In the genomic region with DNA sequence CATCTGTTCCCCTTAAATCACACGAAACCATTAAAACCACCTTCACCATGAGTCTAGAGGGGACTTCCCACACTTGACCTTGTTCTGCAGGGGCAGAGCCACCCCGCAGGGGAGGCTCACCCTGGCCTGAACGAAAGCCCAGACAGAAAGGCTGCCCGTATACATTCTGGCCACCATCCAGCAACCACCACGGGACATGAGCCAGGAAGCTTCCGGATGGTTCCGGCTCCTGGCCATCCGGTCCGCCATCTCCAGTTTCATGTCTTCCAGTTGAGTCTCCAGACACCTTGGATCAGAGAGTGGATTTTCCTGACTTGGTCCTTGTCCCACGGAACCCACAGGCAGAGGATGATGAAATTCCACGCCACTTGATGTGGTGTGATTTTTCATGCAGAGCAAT, we compare ENCODE assay signal across 32 mouse cellular contexts. TPM values are rescaled to one million over a fixed set of nuclear protein-coding genes. Genes with fewer than 3 reads are reported as not detected.
A peak's percentile ranks its signal among the peaks of the same experiment; 100 is the strongest.
DNase-seq lines count a peak whose midpoint lies in the region; ATAC-seq lines count a peak whose summit lies in the region.
"Had no signal": no experiment of that assay in that cellular context is flagged by ENCODE, and none has a peak within 500 bp of the region (broad histone marks: within the 10 kb centered on the region; RNA-seq: fewer than 3 reads in every experiment).

No protein-coding gene starts in this region.

- H3K9me3 ChIP-seq in kidney, embryonic 14.5 days (ENCODE audit: control insufficient read depth, low read length) = no peaks in the 10 kb centered on the region
- H3K9me3 ChIP-seq: embryonic facial prominence, embryonic 13.5 days; heart, embryonic 12.5 days; hindbrain, embryonic 13.5 days; limb, embryonic 15.5 days; liver, embryonic 13.5 days; lung, embryonic 15.5 days; stomach, embryonic 15.5 days had no signal

- DNase-seq in cerebellum, postnatal 10 days = peak; percentile 51 to 58
- DNase-seq in cerebellum, adult 18-20 months = no peak
- peak; percentile 20 for DNase-seq in kidney, postnatal 14 days
- DNase-seq in lung, postnatal 4 days = peak; percentile 34 to 53
- DNase-seq in lung, adult 18-20 months = no peak
- no peak for DNase-seq in frontal cortex, postnatal 14 days (ENCODE audit: low spot score in 2 of 2)
- no peak for DNase-seq in embryo, embryonic 9.5 days (ENCODE audit: extremely low spot score)
- DNase-seq: adrenal gland, adult 2 months; adrenal gland, postnatal 36 days; cerebellum, adult 8-10 months; cerebellum, postnatal 36 days; heart, adult 2 months; heart, postnatal 4 days; kidney, adult 11 months; kidney, postnatal 25 days; liver, embryonic 13.5 days; right cerebral cortex, postnatal 25 days; thymus, adult 18-20 months; thymus, postnatal 25 days had no signal

- H3K9ac ChIP-seq in kidney, embryonic 14.5 days (ENCODE audit: low read depth, low read length) = no peak overlapping the region
- H3K9ac ChIP-seq: embryonic facial prominence, embryonic 13.5 days; heart, embryonic 12.5 days; hindbrain, embryonic 13.5 days; limb, embryonic 15.5 days; liver, embryonic 13.5 days; lung, embryonic 15.5 days; stomach, embryonic 15.5 days had no signal

- no peak for ATAC-seq in kidney, embryonic 14.5 days (ENCODE audit: low FRiP score, low TSS enrichment)
- ATAC-seq: forebrain, embryonic 16.5 days; inflammation-experienced regulatory T-cells, adult 6 months; midbrain, embryonic 16.5 days had no signal

- H3K27ac ChIP-seq in kidney, embryonic 14.5 days (ENCODE audit: low read depth, low read length) = no peak overlapping the region
- H3K27ac ChIP-seq: embryonic facial prominence, embryonic 13.5 days; heart, adult 2 months; hindbrain, embryonic 13.5 days; limb, embryonic 15.5 days; liver, embryonic 13.5 days; lung, embryonic 15.5 days; stomach, embryonic 15.5 days had no signal

- H3K4me3 ChIP-seq in kidney, embryonic 14.5 days (ENCODE audit: low read length) = no peak overlapping the region
- H3K4me3 ChIP-seq: embryonic facial prominence, embryonic 13.5 days; erythroblast, embryonic 14.5 days; heart, adult 2 months; heart, embryonic 12.5 days; hindbrain, embryonic 13.5 days; limb, embryonic 15.5 days; liver, embryonic 13.5 days; lung, embryonic 15.5 days; stomach, embryonic 15.5 days had no signal

- H3K4me1 ChIP-seq in kidney, embryonic 14.5 days (ENCODE audit: control insufficient read depth, insufficient read depth, low read length) = peaks cover 53% of the 10 kb centered on the region
- H3K4me1 ChIP-seq: liver, embryonic 13.5 days had no signal

- H3K4me2 ChIP-seq in kidney, embryonic 14.5 days (replicated peaks; ENCODE audit: low read depth, low read length) = no peak overlapping the region
- H3K4me2 ChIP-seq: embryonic facial prominence, embryonic 13.5 days; heart, embryonic 12.5 days; hindbrain, embryonic 13.5 days; limb, embryonic 15.5 days; liver, embryonic 13.5 days; lung, embryonic 15.5 days; midbrain, embryonic 11.5 days; stomach, embryonic 15.5 days had no signal

- H3K27me3 ChIP-seq in kidney, embryonic 14.5 days (ENCODE audit: control insufficient read depth, insufficient read depth, low read length) = no peaks in the 10 kb centered on the region
- H3K27me3 ChIP-seq: heart, embryonic 12.5 days; hindbrain, embryonic 13.5 days; liver, embryonic 13.5 days; lung, embryonic 15.5 days; stomach, embryonic 15.5 days had no signal

- no peaks in the 10 kb centered on the region for H3K36me3 ChIP-seq in kidney, embryonic 14.5 days (ENCODE audit: control insufficient read depth, insufficient read depth, low read length)
- H3K36me3 ChIP-seq: embryonic facial prominence, embryonic 13.5 days; G1E; heart, embryonic 12.5 days; hindbrain, embryonic 13.5 days; limb, embryonic 15.5 days; liver, embryonic 13.5 days; lung, embryonic 15.5 days; stomach, embryonic 15.5 days had no signal

- WGBS in kidney, embryonic 14.5 days = 60% methylated on average over 11 of the region's 11 CpGs

RNA-seq across cellular contexts. Expression of a gene that starts 29.7 kb away (rescaled TPM):
- 4.7 and 7.4 TPM in 2 replicates for polyA plus RNA-seq in kidney, embryonic 14.5 days (2014; fragmentation: Nextera tagmentation; extraction: Ambion mirVana)
- polyA plus RNA-seq: erythroblast, embryonic 14.5 days; G1E; inflammation-experienced regulatory T-cells, adult 6 months had no signal

Comparison
In these comparisons a context has a peak if more than half of its experiments do, and no peak if none do; other contexts are left out.
1. DNase-seq: peak in cerebellum, postnatal 10 days (2 of 2), kidney, postnatal 14 days (single experiment) and lung, postnatal 4 days (2 of 2); none in cerebellum, adult 18-20 months (0 of 2), lung, adult 18-20 months (0 of 2), frontal cortex, postnatal 14 days (0 of 2) and embryo, embryonic 9.5 days (single experiment).